Mouse (Mus musculus) mammary gland, adult 2 months (tissue): ENCODE data around the gene Dclre1c. TPM values are rescaled to one million over a fixed set of nuclear protein-coding genes. Genes with fewer than 3 reads are reported as not detected.

Source experiments
- polyA plus RNA-seq: library from polyadenylated mRNA; depleted of rRNA; stranded (reverse); fragments of >200 nt; gene quantifications from 2 replicates; pipeline ENCODE4 v1.2.3, GENCODE M21; 2012; ENCODE audit warnings: low replicate concordance; rRNA removed

The Dclre1c gene
- polyA plus RNA-seq = 4.6 and 11.7 TPM in 2 replicates

GRCm38 (mm10) chr2:3423841-3424578 is at the start of gene Dclre1c:
Gene Dclre1c, plus strand, starts transcription at chr2:3424131.

GRCm38 (mm10) chr2:3397110-3397509 is 26.8 kb upstream of the Dclre1c start, which contains the start of gene Olah:
Gene Olah, minus strand, starts transcription at chr2:3397210.

DNA sequence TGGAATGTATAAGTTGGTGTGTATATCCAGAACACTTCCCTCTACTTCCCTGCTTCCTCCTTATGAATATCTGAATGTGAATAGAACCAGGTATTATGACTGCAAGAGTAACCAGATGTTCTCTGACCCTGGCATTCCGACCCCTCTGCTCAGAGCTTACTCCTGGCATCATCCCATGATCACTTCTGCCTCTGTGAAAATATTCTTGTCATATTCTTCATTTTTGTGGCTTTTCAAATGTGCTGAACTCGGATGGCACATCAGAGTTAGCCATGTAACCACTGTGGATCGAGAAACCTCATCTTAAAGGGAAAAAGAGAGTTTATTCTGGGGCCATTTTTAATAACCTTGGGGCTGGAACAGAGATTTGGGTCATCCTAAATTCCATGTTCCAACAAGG is 1.4 kb upstream of the Dclre1c start, which contains the start of gene Meig1:
TSS of gene Meig1 (minus strand) at position 101 of the 400 bp plus-strand sequence.

GRCm38 (mm10) chr2:3474861-3475283 is 50.9 kb downstream of the Dclre1c start, which contains the start of gene Suv39h2:
Gene Suv39h2, minus strand, starts transcription at chr2:3475031.

DNA sequence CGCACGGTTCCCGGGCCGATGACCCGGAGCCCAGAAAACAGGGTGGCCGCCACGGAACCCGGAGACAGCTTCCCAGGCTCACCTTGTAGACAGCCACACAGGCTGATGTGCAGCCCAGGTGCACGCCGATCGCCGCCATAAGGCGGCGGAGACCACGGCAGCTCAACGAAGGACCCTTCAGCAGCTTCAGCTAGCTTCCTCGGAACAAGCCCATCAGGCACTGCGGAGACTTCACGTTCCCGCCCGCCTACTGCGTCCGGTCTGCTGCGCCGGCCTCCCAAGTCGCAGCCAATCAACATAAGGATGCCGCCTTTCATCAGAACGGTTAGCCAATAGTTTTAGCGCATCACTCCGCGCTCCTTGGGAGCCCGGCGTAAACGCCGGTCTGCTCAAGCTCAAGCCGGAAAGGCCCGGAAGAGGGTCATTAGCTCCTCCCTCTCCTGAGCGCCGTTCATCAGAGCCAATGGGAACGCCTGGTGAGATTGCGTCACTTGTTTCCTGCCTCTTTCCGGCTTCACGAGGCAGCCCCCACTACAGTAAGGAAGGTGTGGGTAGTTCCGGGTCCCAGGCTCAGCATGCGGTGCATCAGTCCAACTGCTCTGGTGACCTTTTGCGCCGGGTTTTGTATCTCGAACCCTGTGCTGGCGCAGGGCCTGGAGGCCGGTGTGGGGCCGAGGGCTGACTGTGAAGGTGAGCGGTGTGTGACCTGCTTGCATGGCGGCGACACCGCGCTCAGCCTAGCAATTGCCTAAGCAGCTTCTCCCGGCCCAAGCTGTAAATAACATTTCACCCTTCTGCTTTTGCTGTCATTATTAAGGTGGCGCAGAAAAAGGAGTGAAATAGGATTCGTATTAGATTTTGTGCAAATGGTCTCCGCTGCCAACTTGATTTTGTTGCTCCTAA is 88.9 kb downstream of the Dclre1c start, which contains the start of the genes Gm45902, Hspa14 and Cdnf:
TSS of gene Gm45902 (minus strand) at position 239 of the 903 bp plus-strand sequence.
TSS of gene Hspa14 (minus strand) at position 263 of the 903 bp plus-strand sequence.
TSS of gene Cdnf (plus strand) at position 479 of the 903 bp plus-strand sequence.

Other genes starting within 250 kb of the Dclre1c start
- gene Nmt2, start 139.9 kb upstream of the Dclre1c start, polyA plus RNA-seq = 6.1 and 16.0 TPM in 2 replicates
- gene Rpp38, start 91.5 kb upstream of the Dclre1c start, polyA plus RNA-seq = 2.7 and 6.3 TPM in 2 replicates
- not detected in 2 replicates for gene Acbd7, start 88.0 kb upstream of the Dclre1c start, polyA plus RNA-seq
- gene Olah, start 26.9 kb upstream of the Dclre1c start, polyA plus RNA-seq = not detected in 2 replicates
- not detected in 2 replicates for gene Meig1, start 1.5 kb upstream of the Dclre1c start, polyA plus RNA-seq
- gene Suv39h2, start 50.9 kb downstream of the Dclre1c start, polyA plus RNA-seq = 0.32 and 0.90 TPM in 2 replicates
- gene Gm45902, start 88.7 kb downstream of the Dclre1c start, polyA plus RNA-seq = 1.4 and 1.6 TPM in 2 replicates
- gene Hspa14, start 88.7 kb downstream of the Dclre1c start, polyA plus RNA-seq = 21.9 and 30.0 TPM in 2 replicates
- 0.65 and 3.9 TPM in 2 replicates for gene Cdnf, start 88.9 kb downstream of the Dclre1c start, polyA plus RNA-seq
- 15.7 and 24.3 TPM in 2 replicates for gene Fam107b, start 146.4 kb downstream of the Dclre1c start, polyA plus RNA-seq